Mouse (Mus musculus): ENCODE results near the gene Coa4. TPM values are rescaled to one million over a fixed set of nuclear protein-coding genes. Genes with fewer than 3 reads are reported as not detected.

The Coa4 gene
- polyA plus RNA-seq, 1 experiment from 2014 or later: 28.6 TPM

DNA sequence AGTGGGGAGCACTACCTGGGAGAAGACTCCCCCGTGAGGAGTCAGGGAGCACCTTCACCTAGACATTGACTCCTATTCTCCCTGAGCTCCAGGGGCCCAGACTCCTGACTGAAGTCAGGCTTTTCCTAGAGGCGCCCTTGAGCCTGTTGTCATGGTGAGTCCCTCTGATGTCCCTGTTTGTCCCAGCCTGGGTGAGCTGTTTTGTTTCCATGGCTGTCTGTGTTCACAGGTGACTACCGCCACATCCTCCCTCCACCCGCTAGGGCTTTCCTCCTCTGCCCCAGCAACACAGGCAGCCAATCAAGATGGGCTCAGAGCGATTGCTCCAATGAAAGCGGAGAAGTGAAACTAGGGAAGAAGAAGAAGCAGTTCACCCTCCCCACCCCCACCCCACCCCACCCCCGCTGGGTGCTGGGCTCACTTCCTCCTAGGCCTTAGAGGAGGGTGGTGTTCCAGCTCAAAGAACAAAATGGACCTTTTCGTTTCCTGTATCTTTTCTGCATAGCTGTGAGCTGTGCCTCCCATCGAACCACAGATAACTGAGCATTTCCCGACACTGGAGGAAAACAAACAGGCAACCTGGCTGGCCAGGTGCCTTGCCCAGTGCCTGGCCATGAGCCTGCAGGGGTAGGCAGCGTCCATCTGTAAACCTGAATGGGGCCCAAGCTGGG lies 41.2 kb upstream of the Coa4 start:
- Histone ChIP-seq H3K9ac (ENCODE audit: low read length) (peak overlapping the region; percentile 73), H3K4me1 (ENCODE audit: control insufficient read depth, insufficient read depth, low read length) (peaks cover 34% of the 10 kb centered on the region), H3K27me3 (ENCODE audit: control insufficient read depth, insufficient read depth, low read length) (no peaks in the 10 kb centered on the region), H3K27ac (ENCODE audit: low read length) (peak overlapping the region; percentile 80), H3K9me3 (replicated peaks; ENCODE audit: control insufficient read depth, low read length) (no peaks in the 10 kb centered on the region), H3K4me3 (replicated peaks; ENCODE audit: low read length) (peak overlapping the region; percentile 53), H3K36me3 (ENCODE audit: control insufficient read depth, insufficient read depth, low read length) (peaks cover 10% of the 10 kb centered on the region; the same call in 1 of the 2 replicates), H3K4me2 (ENCODE audit: low read depth, low read length) (peak overlapping the region; percentile 85)
- ATAC-seq (ENCODE audit: insufficient read depth, low FRiP score): peak; percentile 67
- WGBS: 21% methylated on average over 11 of the region's 11 CpGs

DNA sequence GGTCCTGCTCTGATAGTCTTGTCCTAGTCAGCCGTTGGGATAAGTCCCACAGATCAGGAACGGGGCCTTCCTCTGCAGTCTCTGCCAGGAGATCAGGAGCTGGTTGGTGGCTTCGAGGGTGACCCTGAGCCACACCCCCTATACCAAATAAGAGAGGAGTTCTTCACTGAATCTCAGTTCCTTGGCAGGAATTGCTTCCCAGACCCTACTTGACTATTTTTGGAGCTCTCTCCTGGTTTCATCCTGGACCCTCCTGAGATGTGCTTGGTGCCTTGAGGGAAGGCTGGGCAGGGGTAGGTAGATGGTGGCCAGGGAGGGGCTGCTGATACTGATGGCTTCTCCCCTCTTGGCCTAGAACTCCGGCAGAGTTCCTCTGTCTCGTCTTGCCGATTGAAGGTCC lies 40.5 kb upstream of the Coa4 start:
- 62% methylated on average over 6 of the region's 6 CpGs for WGBS
- Histone ChIP-seq H3K4me1 (ENCODE audit: control insufficient read depth, insufficient read depth, low read length) (peaks cover 34% of the 10 kb centered on the region), H3K27ac (ENCODE audit: low read length) (peak overlapping the region; percentile 67), H3K9ac (ENCODE audit: low read length) (peak overlapping the region; percentile 46), H3K4me3 (replicated peaks; ENCODE audit: low read length) (peak overlapping the region; percentile 53), H3K27me3 (ENCODE audit: control insufficient read depth, insufficient read depth, low read length) (no peaks in the 10 kb centered on the region), H3K4me2 (ENCODE audit: low read depth, low read length) (peak overlapping the region; percentile 85), H3K36me3 (ENCODE audit: control insufficient read depth, insufficient read depth, low read length) (peaks cover 10% of the 10 kb centered on the region; the same call in 1 of the 2 replicates), H3K9me3 (replicated peaks; ENCODE audit: control insufficient read depth, low read length) (no peaks in the 10 kb centered on the region)
- no peak for ATAC-seq (ENCODE audit: insufficient read depth, low FRiP score)

DNA sequence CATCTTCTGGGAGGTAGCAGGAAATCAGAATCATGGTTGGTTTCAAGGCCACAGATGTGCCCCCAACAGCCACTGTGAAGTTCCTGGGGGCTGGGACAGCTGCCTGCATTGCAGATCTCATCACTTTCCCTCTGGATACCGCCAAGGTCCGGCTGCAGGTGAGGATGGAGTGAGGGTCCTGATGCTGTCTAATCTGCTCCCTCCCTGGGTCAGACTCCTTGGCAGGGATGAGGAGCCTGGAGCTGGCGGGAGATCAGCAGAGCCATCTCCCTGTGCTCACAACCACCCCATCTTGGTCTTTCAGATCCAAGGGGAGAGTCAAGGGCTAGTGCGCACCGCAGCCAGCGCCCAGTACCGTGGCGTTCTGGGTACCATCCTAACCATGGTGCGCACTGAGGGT lies 40.1 kb upstream of the Coa4 start:
- Histone ChIP-seq H3K36me3 (ENCODE audit: control insufficient read depth, insufficient read depth, low read length) (peaks cover 10% of the 10 kb centered on the region; the same call in 1 of the 2 replicates), H3K4me1 (ENCODE audit: control insufficient read depth, insufficient read depth, low read length) (peaks cover 34% of the 10 kb centered on the region), H3K4me2 (ENCODE audit: low read depth, low read length) (peak overlapping the region; percentile 85; the same call in 1 of the 2 replicates), H3K27me3 (ENCODE audit: control insufficient read depth, insufficient read depth, low read length) (no peaks in the 10 kb centered on the region), H3K9ac (ENCODE audit: low read length) (no peak overlapping the region), H3K4me3 (replicated peaks; ENCODE audit: low read length) (no peak overlapping the region), H3K27ac (ENCODE audit: low read length) (no peak overlapping the region), H3K9me3 (replicated peaks; ENCODE audit: control insufficient read depth, low read length) (no peaks in the 10 kb centered on the region)
- WGBS: 95% methylated on average over 9 of the region's 9 CpGs
- ATAC-seq (ENCODE audit: insufficient read depth, low FRiP score): no peak

DNA sequence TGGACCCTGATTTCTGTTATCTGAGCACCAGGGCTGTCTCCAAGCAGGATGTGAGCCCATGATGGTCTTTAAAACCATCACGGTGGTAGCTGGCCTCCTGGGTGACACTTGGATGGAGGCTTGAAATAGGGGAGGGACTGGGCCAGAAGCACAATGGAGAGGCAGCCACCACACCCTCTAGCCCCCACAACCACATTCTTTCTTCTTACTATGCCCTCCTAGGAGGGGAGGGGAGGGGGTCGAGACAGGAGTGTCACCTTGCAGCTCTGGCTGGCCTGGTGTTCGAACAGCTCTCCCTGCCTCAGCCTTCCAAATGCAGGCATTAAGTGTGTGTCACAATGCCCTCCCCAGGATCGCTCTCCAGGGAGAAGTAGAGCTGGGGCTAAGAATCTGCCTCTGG lies 39.5 kb upstream of the Coa4 start:
- Histone ChIP-seq H3K27me3 (ENCODE audit: control insufficient read depth, insufficient read depth, low read length) (no peaks in the 10 kb centered on the region), H3K4me3 (replicated peaks; ENCODE audit: low read length) (no peak overlapping the region), H3K4me2 (ENCODE audit: low read depth, low read length) (no peak overlapping the region), H3K4me1 (ENCODE audit: control insufficient read depth, insufficient read depth, low read length) (peaks cover 34% of the 10 kb centered on the region), H3K27ac (ENCODE audit: low read length) (no peak overlapping the region), H3K36me3 (ENCODE audit: control insufficient read depth, insufficient read depth, low read length) (peaks cover 10% of the 10 kb centered on the region; the same call in 1 of the 2 replicates), H3K9me3 (replicated peaks; ENCODE audit: control insufficient read depth, low read length) (no peaks in the 10 kb centered on the region), H3K9ac (ENCODE audit: low read length) (no peak overlapping the region)
- WGBS: 78% methylated on average over 4 of the region's 4 CpGs
- no peak for ATAC-seq (ENCODE audit: insufficient read depth, low FRiP score)

DNA sequence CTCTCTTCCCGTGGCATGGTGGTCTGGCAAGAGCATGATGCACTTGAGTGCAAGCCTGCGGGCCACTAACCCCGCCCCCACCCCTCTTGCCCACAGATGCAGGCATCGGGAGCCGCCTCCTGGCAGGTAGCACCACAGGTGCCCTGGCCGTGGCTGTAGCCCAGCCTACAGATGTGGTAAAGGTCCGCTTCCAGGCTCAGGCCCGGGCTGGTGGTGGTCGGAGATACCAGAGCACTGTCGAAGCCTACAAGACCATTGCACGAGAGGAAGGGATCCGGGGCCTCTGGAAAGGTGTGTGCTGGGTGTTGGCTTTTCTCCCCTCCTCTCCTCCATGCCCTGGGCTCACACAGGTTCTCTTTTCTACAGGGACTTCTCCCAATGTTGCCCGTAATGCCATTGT lies 38.9 kb upstream of the Coa4 start:
- Histone ChIP-seq H3K27me3 (ENCODE audit: control insufficient read depth, insufficient read depth, low read length) (no peaks in the 10 kb centered on the region), H3K9me3 (replicated peaks; ENCODE audit: control insufficient read depth, low read length) (no peaks in the 10 kb centered on the region), H3K27ac (ENCODE audit: low read length) (no peak overlapping the region), H3K4me3 (replicated peaks; ENCODE audit: low read length) (no peak overlapping the region), H3K9ac (ENCODE audit: low read length) (no peak overlapping the region), H3K4me1 (ENCODE audit: control insufficient read depth, insufficient read depth, low read length) (peaks cover 29% of the 10 kb centered on the region), H3K36me3 (ENCODE audit: control insufficient read depth, insufficient read depth, low read length) (peaks cover 10% of the 10 kb centered on the region; the same call in 1 of the 2 replicates), H3K4me2 (ENCODE audit: low read depth, low read length) (no peak overlapping the region)
- no peak for ATAC-seq (ENCODE audit: insufficient read depth, low FRiP score)
- 85% methylated on average over 13 of the region's 13 CpGs for WGBS

DNA sequence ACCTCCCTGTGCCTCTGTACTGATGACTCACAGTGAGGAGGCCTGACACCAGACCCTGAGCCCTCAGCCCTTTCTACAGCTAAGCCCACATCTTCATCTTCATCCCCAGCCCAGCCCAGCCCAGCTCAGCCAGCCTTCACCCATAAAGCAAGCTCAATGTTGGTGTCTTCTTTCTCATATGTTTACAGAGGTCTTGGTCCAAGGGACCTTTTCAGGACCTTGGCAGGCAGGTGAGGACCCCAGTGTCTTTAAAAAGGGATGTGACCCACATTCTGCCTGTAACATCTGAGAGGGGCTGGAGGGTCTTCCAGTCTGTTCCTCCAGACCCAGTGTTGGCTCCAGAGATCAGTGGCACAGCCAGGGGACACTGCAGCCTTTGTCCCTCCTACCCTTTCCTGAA lies 37.4 kb upstream of the Coa4 start:
- Histone ChIP-seq H3K4me3 (replicated peaks; ENCODE audit: low read length) (no peak overlapping the region), H3K36me3 (ENCODE audit: control insufficient read depth, insufficient read depth, low read length) (peaks cover 10% of the 10 kb centered on the region; the same call in 1 of the 2 replicates), H3K9me3 (replicated peaks; ENCODE audit: control insufficient read depth, low read length) (no peaks in the 10 kb centered on the region), H3K4me2 (ENCODE audit: low read depth, low read length) (no peak overlapping the region), H3K9ac (ENCODE audit: low read length) (no peak overlapping the region), H3K4me1 (ENCODE audit: control insufficient read depth, insufficient read depth, low read length) (peaks cover 24% of the 10 kb centered on the region), H3K27ac (ENCODE audit: low read length) (no peak overlapping the region), H3K27me3 (ENCODE audit: control insufficient read depth, insufficient read depth, low read length) (no peaks in the 10 kb centered on the region)
- no peak for ATAC-seq (ENCODE audit: insufficient read depth, low FRiP score)

DNA sequence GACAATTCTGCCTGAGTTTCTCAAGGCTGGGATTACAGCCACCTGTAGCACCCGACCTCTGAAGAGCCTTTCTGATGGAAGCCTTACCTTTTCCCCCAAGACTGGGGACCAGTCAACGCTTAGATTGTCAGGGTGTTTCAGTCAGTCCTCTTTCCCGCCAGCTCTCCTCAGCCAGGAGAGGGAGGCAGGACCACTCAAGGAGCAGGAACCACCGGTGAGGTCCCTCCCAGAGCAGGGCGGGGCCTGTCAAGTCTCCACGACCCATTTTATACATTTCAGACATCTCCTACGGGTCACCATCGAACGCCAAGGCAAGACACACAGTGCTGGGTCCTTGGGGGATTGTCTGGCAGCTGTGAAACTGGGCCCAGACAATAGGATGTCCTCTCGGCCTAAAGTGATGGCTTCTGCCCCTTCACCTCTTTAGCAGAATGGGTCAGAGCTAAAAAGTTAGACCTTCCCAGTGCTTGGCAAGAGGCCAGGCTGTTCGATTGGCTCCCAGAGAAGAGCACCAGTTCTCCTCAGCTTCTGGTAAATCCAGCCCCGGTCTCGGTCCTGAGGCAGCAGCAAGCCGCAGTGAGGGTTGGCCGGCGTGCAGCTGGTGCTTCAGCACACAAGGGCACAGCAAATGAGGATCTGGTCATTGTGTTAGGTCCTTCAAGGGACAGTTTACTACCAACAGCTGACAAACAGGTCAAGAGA lies 36.4 kb upstream of the Coa4 start:
- WGBS: 62% methylated on average over 16 of the region's 16 CpGs
- H3K4me2 ChIP-seq (ENCODE audit: low read depth, low read length): no peak overlapping the region
- H3K27me3 ChIP-seq (ENCODE audit: control insufficient read depth, insufficient read depth, low read length): no peaks in the 10 kb centered on the region
- H3K9me3 ChIP-seq (replicated peaks; ENCODE audit: control insufficient read depth, low read length): no peaks in the 10 kb centered on the region
- peaks cover 18% of the 10 kb centered on the region for H3K4me1 ChIP-seq (ENCODE audit: control insufficient read depth, insufficient read depth, low read length)
- H3K27ac ChIP-seq (ENCODE audit: low read length): no peak overlapping the region
- H3K36me3 ChIP-seq (ENCODE audit: control insufficient read depth, insufficient read depth, low read length): peaks cover 10% of the 10 kb centered on the region; the same call in 1 of the 2 replicates
- no peak overlapping the region for H3K9ac ChIP-seq (ENCODE audit: low read length)
- H3K4me3 ChIP-seq (replicated peaks; ENCODE audit: low read length): no peak overlapping the region
- no peak for ATAC-seq (ENCODE audit: insufficient read depth, low FRiP score)

DNA sequence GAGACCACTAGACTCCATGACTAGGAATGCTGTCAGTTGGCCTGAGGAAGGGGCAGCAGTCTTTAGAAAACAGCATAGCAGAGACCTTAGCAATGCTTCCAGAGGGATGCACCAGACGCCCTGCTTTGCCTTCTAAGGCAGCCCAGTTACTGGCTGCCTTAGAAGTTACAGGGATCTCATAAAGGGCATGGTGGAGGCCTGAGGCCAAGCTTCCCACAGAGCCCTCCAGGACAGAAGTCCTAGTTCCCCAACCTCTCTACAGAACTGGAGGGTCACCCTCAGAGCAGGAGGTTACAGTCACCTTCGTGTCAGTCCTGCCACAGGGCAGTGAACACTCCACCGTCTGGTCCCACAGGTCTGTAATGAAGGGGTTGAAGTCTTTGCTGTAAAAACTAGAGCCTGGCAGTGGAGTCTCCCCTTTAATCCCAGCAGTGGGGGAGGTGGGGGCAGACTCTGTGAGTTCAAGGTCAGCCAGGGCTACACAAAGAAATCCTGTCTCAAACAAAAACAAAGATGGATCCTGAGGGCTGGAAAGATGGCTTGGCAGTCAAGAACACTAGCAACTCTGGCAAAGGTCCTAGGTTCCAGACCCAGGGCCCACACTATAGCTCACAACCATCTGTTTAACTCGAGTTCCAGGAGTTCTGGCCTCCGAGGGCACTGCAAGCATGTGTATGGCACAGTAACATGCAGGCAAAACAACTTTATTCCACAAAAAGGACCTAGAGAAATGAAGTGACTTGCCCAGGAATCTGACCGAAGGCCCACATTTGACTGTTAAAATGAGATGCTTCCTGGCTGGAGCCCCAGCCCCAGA lies 35.6 kb upstream of the Coa4 start:
- peak; percentile 10; the same call in 1 of the 2 replicates for ATAC-seq (ENCODE audit: insufficient read depth, low FRiP score)
- 65% methylated on average over 6 of the region's 6 CpGs for WGBS

More for the DNA sequence above, 35.6 kb upstream of the Coa4 start:
- no peak overlapping the region for H3K4me2 ChIP-seq (ENCODE audit: low read depth, low read length)
- H3K4me1 ChIP-seq (ENCODE audit: control insufficient read depth, insufficient read depth, low read length): peaks cover 10% of the 10 kb centered on the region
- no peak overlapping the region for H3K9ac ChIP-seq (ENCODE audit: low read length)
- peaks cover 10% of the 10 kb centered on the region; the same call in 1 of the 2 replicates for H3K36me3 ChIP-seq (ENCODE audit: control insufficient read depth, insufficient read depth, low read length)
- no peaks in the 10 kb centered on the region for H3K27me3 ChIP-seq (ENCODE audit: control insufficient read depth, insufficient read depth, low read length)
- H3K27ac ChIP-seq (ENCODE audit: low read length): no peak overlapping the region
- H3K4me3 ChIP-seq (replicated peaks; ENCODE audit: low read length): no peak overlapping the region
- H3K9me3 ChIP-seq (replicated peaks; ENCODE audit: control insufficient read depth, low read length): no peaks in the 10 kb centered on the region
